Mouse (Mus musculus): ENCODE results near the gene Gabpb2. TPM values are rescaled to one million over a fixed set of nuclear protein-coding genes. Genes with fewer than 3 reads are reported as not detected.
"Not testable (repeated sequence)": the region's sequence is repeated elsewhere in the genome, so short reads cannot be mapped to it uniquely, and the experiment has no call there.

Gabpb2 gene
- polyA plus RNA-seq, 1 experiment from 2014 or later, result 6.2 TPM

DNA sequence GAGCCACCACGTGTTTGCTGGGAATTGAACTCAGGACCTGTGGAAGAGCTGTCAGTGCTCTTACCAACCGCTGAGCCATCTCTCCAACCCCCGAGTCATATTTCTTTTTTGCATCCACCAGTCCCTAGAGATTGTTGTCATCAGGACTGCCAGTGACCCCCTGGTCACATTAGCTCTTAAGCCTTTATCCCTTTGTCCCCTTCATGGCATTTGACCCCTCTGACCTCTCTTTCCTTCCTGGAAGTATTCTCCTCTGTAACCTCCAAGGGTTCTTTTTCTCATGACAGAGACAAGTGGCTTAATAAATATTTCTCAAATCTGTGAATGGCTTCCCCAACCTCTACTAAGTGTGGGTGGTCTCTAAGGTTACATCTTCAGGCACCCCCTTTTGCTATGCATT lies 69.8 kb downstream of the Gabpb2 start:
- Histone ChIP-seq H3K27me3 (0 out of 2 replicates have a peak, but pooled peaks cover 5% of the 10 kb centered on the region), H3K4me1 (replicated peaks) (no peaks in the 10 kb centered on the region), H3K4me3 (replicated peaks) (no peak overlapping the region), H3K4me2 (no peak overlapping the region), H3K27ac (replicated peaks) (no peak overlapping the region), H3K9me3 (replicated peaks) (no peaks in the 10 kb centered on the region), H3K36me3 (replicated peaks) (no peaks in the 10 kb centered on the region), H3K9ac (no peak overlapping the region)
- WGBS (ENCODE audit: insufficient replicate concordance), result 40% methylated on average over 3 of the region's 3 CpGs
- no peak for ATAC-seq (ENCODE audit: insufficient read depth)

DNA sequence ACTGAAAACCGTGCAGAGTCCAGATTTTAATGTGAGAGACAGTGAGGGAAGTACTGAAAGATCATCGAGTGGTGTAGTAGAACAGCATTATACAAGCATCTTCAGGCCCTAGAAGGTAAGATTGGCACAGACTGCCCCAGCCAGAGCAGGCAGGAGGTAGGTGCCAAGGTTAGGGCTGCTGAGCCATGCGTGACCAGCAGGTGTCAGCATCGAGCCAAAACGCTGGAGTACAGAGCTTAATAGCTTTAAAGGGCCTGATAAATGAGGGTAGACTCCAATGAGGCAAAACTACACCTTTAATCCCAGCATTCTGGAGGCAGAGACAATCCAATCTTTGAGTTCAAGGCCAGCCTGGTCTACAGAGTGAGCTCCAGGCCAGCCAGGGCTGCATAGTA lies 75.1 kb downstream of the Gabpb2 start:
- peak; percentile 72 for ATAC-seq (ENCODE audit: insufficient read depth)
- Histone ChIP-seq H3K9me3 (replicated peaks) (no peaks in the 10 kb centered on the region), H3K4me3 (replicated peaks) (peak overlapping the region; percentile 38; the same call in 1 of the 2 replicates), H3K4me1 (replicated peaks) (peaks cover 25% of the 10 kb centered on the region), H3K27me3 (0 out of 2 replicates have a peak, but pooled peaks cover 5% of the 10 kb centered on the region), H3K27ac (replicated peaks) (peak overlapping the region; percentile 60; the same call in 1 of the 2 replicates), H3K4me2 (peak overlapping the region; percentile 45), H3K9ac (no peak overlapping the region), H3K36me3 (replicated peaks) (peaks cover 26% of the 10 kb centered on the region)
- WGBS (ENCODE audit: insufficient replicate concordance), result 4% methylated on average over 5 of the region's 5 CpGs

DNA sequence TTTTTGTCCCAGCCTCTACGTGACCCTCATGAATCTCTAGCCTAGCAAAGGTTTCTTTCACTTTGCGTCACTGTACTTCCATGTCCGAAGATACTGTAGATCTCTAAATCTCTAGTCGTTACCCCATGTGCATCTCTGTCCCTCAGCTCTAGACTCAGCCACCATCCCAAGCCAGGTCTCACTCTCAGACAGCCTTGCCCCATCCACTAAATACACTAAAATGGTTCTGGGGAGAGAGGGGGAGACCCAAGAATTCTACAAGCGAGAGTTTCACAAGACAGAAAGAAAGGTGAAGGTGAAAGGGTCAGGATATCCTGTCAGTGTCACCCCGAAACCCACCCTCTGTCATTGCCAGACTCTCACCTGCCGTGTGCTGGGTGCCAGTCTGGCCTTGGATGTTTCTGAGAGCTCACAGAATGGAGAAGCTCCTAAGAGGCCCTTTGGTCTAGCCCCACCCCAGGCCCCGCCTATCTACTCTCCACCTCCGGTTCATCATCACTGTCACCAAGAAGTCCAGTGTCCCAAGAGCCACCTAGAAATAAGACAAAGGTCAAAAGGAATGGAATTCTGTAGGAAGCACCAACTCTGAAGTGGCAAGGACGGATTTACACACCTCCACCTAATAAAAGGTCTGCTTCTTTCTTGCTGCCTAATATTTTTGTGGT lies 75.6 kb downstream of the Gabpb2 start, which contains the start of gene Tnfaip8l2:
Gene Tnfaip8l2 (minus strand): TSS at position 409 of the 665 bp plus-strand sequence.
- ATAC-seq (ENCODE audit: insufficient read depth), result peak; percentile 66; the same call in 1 of the 2 replicates
- WGBS (ENCODE audit: insufficient replicate concordance), result 38% methylated on average over 10 of the region's 10 CpGs
- H3K27me3 ChIP-seq, result 0 out of 2 replicates have a peak, but pooled peaks cover 5% of the 10 kb centered on the region
- no peak within 1 kb of the TSS for H3K9ac ChIP-seq
- H3K27ac ChIP-seq (replicated peaks), result peak within 1 kb of the TSS; percentile 60
- H3K4me2 ChIP-seq, result peak within 1 kb of the TSS; percentile 45
- peak within 1 kb of the TSS; percentile 38 for H3K4me3 ChIP-seq (replicated peaks)
- peaks cover 25% of the 10 kb centered on the region for H3K4me1 ChIP-seq (replicated peaks)
- no peaks in the 10 kb centered on the region for H3K9me3 ChIP-seq (replicated peaks)
- H3K36me3 ChIP-seq (replicated peaks), result peaks cover 26% of the 10 kb centered on the region

DNA sequence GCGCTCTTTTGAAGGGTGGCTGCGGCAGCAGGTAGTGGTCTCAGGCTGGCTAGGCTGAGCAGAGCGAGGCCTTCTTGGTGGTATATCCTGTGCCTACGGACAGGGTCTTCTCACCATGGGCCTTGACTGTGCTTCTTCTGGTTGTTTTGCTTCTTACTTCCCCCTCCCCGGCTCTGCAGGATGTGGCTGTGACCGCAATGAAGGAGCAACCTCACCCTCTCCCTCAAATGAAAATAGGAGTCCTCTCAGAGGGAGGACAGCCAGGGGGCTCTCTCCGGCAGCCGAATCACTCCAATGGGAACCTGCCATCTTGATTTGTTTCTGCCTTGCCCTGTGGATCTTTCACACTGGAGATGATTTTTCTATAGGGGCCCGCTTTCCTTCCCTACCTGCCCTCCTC lies 76.2 kb downstream of the Gabpb2 start:
- Histone ChIP-seq H3K4me2 (peak overlapping the region; percentile 45), H3K27me3 (0 out of 2 replicates have a peak, but pooled peaks cover 5% of the 10 kb centered on the region), H3K9ac (no peak overlapping the region), H3K9me3 (replicated peaks) (no peaks in the 10 kb centered on the region), H3K4me3 (replicated peaks) (peak overlapping the region; percentile 38), H3K36me3 (replicated peaks) (peaks cover 26% of the 10 kb centered on the region), H3K4me1 (replicated peaks) (peaks cover 29% of the 10 kb centered on the region), H3K27ac (replicated peaks) (peak overlapping the region; percentile 60)
- ATAC-seq (ENCODE audit: insufficient read depth), result no peak
- WGBS (ENCODE audit: insufficient replicate concordance), result 38% methylated on average over 9 of the region's 9 CpGs

DNA sequence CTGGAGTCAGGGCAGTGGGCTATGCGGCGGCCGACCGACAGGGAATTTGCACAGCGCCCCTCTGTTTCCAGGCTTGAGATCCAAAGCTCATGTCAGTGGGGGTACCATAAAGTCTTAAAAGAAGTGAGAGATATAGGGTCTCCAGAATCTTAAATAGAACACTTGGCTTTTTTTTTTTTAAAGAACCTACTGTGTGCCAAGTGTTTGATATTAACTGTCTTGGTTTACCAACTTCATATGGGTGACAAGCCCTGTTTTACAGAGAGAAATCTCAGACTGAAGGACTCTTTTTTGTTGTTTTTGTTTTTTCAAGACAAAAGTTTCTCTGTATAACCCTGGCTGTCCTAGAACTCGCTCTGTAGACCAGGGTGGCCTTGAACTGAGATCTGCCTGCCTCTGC lies 76.9 kb downstream of the Gabpb2 start:
- Histone ChIP-seq H3K36me3 (replicated peaks) (peaks cover 26% of the 10 kb centered on the region), H3K27me3 (0 out of 2 replicates have a peak, but pooled peaks cover 5% of the 10 kb centered on the region), H3K4me1 (replicated peaks) (peaks cover 36% of the 10 kb centered on the region), H3K4me2 (peak overlapping the region; percentile 36), H3K27ac (replicated peaks) (peak overlapping the region; percentile 60; the same call in 1 of the 2 replicates), H3K9ac (no peak overlapping the region), H3K9me3 (replicated peaks) (no peaks in the 10 kb centered on the region), H3K4me3 (replicated peaks) (peak overlapping the region; percentile 38)
- no peak for ATAC-seq (ENCODE audit: insufficient read depth)
- 84% methylated on average over 6 of the region's 6 CpGs for WGBS (ENCODE audit: insufficient replicate concordance)

DNA sequence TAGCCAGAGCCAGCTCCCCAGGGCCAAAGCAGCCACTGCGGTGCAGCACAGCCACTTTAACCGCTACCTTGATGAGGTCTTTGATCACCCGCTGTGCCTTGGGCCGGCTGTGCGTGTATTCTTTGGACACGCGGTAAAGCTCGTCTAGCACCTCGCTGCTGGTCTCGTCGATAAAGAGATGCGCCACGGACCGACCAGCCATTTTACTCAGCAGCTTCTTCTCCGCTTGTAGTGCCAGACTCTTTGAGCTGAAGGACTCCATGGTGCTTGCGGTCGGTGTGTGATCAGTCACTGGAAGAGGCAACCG lies 77.5 kb downstream of the Gabpb2 start:
- Histone ChIP-seq H3K27ac (replicated peaks) (no peak overlapping the region), H3K9me3 (replicated peaks) (no peaks in the 10 kb centered on the region), H3K27me3 (0 out of 2 replicates have a peak, but pooled peaks cover 5% of the 10 kb centered on the region), H3K36me3 (replicated peaks) (peaks cover 26% of the 10 kb centered on the region), H3K4me1 (replicated peaks) (peaks cover 41% of the 10 kb centered on the region), H3K4me3 (replicated peaks) (peak overlapping the region; percentile 21), H3K4me2 (peak overlapping the region; percentile 36), H3K9ac (no peak overlapping the region)
- 71% methylated on average over 18 of the region's 18 CpGs for WGBS (ENCODE audit: insufficient replicate concordance)
- no peak for ATAC-seq (ENCODE audit: insufficient read depth)

DNA sequence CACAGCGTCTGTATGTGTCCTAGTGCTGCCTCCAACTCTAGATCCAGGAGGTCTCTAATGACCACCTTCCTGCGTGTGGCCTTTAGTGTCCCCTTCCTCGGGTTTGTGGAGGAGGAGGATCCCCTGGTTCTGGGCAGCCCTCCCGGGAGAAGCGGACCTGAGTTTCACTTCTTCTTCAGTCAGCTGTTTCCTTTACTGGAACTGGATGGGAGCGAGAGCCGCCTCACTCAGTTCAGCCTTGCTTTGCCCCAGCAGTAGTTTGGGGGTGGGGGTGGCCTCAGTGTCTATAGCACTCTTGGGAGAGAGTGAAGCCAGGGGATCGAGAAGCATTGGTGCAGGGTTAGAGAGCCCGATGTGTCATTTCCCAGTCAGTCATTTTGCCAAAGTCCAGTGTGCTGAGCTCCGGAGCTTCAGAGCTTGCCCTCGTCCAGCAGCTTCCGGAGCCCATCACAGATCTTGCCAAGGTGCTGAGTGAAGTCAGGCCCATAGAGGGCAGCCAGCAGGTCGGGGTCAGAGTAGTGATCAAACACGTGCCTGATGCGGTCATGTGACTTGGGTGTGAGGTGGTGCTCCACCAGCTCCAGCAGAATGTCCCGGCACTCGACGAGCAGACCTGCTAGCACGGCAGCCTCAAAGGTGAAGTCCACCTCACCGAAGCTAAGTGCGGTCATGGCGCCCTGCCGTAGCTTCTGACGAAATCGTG lies 78.0 kb downstream of the Gabpb2 start:
- H3K36me3 ChIP-seq (replicated peaks), result peaks cover 26% of the 10 kb centered on the region
- 0 out of 2 replicates have a peak, but pooled peaks cover 5% of the 10 kb centered on the region for H3K27me3 ChIP-seq
- H3K27ac ChIP-seq (replicated peaks), result no peak overlapping the region; the same call in 1 of the 2 replicates
- no peak for ATAC-seq (ENCODE audit: insufficient read depth)
- H3K4me1 ChIP-seq (replicated peaks), result peaks cover 46% of the 10 kb centered on the region
- no peak overlapping the region for H3K4me3 ChIP-seq (replicated peaks)
- H3K9ac ChIP-seq, result no peak overlapping the region
- peak overlapping the region; percentile 36 for H3K4me2 ChIP-seq
- 65% methylated on average over 25 of the region's 25 CpGs for WGBS (ENCODE audit: insufficient replicate concordance)
- H3K9me3 ChIP-seq (replicated peaks), result no peaks in the 10 kb centered on the region

DNA sequence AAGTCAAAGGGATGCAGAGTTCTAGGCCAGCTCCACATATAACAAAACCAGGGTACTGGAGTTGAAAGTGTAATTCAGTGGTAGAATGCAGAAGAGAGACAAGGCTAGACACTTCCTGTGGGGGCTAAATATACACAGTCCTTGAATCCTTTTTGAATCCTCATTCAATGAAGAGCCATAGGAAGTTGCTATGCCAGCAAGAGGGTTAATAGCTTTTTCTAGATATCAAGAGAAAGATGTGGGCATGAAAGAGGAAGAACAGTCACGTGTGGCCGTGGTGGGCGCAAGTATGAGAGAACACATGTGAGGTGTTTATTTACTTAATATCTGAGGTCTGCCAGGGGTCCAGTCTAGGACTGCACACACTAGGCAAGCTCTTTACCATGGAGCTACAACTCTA lies 81.4 kb downstream of the Gabpb2 start:
- WGBS (ENCODE audit: insufficient replicate concordance), result 52% methylated on average over 3 of the region's 3 CpGs
- no peaks in the 10 kb centered on the region for H3K9me3 ChIP-seq (replicated peaks)
- peaks cover 34% of the 10 kb centered on the region for H3K36me3 ChIP-seq (replicated peaks)
- H3K4me3 ChIP-seq (replicated peaks), result no peak overlapping the region
- no peaks in the 10 kb centered on the region for H3K27me3 ChIP-seq
- no peak for ATAC-seq (ENCODE audit: insufficient read depth)
- peak overlapping the region; percentile 18; the same call in 1 of the 2 replicates for H3K9ac ChIP-seq
- H3K27ac ChIP-seq (replicated peaks), result peak overlapping the region; percentile 64; the same call in 1 of the 2 replicates
- peaks cover 43% of the 10 kb centered on the region for H3K4me1 ChIP-seq (replicated peaks)
- peak overlapping the region; percentile 78 for H3K4me2 ChIP-seq

DNA sequence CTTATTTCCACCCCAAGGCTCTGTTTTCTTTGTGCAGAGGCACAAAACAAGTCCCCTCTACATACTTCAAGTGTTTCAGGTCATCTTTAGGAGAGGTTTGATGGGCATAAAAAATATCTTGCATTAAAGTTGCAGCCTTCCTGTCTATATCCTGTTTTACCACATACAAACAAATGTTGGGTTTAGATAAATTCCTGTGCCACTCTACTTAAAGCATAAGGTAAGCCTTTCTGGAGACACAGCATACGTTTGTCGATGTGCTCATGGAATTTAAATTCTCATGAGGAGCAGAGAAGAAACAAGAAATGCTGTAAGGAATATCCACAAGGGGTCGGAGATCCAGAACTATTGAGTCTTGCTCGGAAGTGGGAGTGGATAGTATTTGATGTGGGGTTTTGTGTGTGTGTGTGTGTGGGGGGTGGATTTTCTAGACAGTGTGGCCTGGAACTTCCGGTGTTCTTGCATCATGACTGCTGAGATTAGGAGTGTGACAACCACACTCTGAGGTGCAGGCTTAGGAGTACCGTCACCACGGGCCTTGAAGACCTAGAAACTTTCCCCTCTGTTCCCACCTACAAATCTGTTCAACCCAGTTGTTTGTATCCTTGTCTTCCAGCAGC lies 82.2 kb downstream of the Gabpb2 start:
- 27% methylated on average over 7 of the region's 7 CpGs for WGBS (ENCODE audit: insufficient replicate concordance)
- peak overlapping the region; percentile 47; the same call in 1 of the 2 replicates for H3K9ac ChIP-seq
- H3K9me3 ChIP-seq (replicated peaks), result no peaks in the 10 kb centered on the region
- peaks cover 28% of the 10 kb centered on the region for H3K36me3 ChIP-seq (replicated peaks)
- peak overlapping the region; percentile 64 for H3K27ac ChIP-seq (replicated peaks)
- H3K4me3 ChIP-seq (replicated peaks), result peak overlapping the region; percentile 56
- no peak for ATAC-seq (ENCODE audit: insufficient read depth)
- H3K4me1 ChIP-seq (replicated peaks), result peaks cover 42% of the 10 kb centered on the region
- peak overlapping the region; percentile 78 for H3K4me2 ChIP-seq
- H3K27me3 ChIP-seq, result no peaks in the 10 kb centered on the region

DNA sequence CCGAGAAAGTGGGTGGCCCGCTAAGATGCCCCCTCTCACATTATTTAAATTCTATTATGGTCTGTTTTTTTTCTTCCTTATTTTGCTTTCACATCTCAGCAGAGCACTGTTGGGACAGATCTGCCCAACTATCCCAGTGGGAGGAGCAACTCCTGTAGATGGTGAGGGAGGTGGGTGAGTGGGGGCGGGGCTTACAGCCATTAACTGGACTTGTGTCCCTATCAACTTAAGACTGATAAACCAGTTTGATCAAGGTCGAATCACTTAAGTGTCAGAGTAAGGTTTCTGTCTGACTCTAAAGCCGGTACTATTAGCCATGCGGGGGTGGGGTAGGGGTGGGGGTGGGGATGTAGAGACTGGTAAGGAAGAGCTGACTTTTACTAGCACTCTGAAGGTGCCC lies 82.7 kb downstream of the Gabpb2 start:
- peaks cover 24% of the 10 kb centered on the region for H3K36me3 ChIP-seq (replicated peaks)
- H3K27me3 ChIP-seq, result no peaks in the 10 kb centered on the region
- WGBS (ENCODE audit: insufficient replicate concordance), result 5% methylated on average over 6 of the region's 6 CpGs
- H3K9ac ChIP-seq, result peak overlapping the region; percentile 47; the same call in 1 of the 2 replicates
- H3K4me2 ChIP-seq, result peak overlapping the region; percentile 78
- peak overlapping the region; percentile 64 for H3K27ac ChIP-seq (replicated peaks)
- H3K9me3 ChIP-seq (replicated peaks), result no peaks in the 10 kb centered on the region
- peaks cover 37% of the 10 kb centered on the region for H3K4me1 ChIP-seq (replicated peaks)
- peak overlapping the region; percentile 56 for H3K4me3 ChIP-seq (replicated peaks)
- peak; percentile 40 for ATAC-seq (ENCODE audit: insufficient read depth)

DNA sequence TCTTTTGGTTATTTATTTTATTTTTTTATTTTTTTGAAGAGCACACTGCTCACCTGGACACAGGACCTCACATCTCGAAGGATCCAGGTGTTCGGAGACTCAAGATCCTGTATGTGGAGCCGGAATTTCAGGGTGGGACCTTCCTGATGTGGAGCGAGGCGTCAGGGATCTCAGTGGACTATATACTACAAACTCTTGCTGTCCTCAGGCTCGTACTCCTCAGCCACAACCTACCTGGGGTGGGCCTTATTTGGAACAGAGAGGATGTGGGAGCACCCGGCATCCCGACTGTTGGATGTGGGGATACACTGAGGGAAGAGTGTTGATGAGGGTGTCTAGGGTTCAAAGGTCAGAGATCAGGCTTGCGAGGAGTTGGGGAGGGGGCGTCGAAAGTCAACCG lies 83.6 kb downstream of the Gabpb2 start:
- H3K9ac ChIP-seq; H3K27ac ChIP-seq (replicated peaks); H3K9me3 ChIP-seq (replicated peaks); H3K4me2 ChIP-seq; H3K27me3 ChIP-seq: not testable (repeated sequence)
- Histone ChIP-seq H3K4me1 (replicated peaks) (peaks cover 31% of the 10 kb centered on the region), H3K4me3 (replicated peaks) (peak overlapping the region; percentile 71), H3K36me3 (replicated peaks) (peaks cover 26% of the 10 kb centered on the region)
- no CpG with 5 or more reads among the region's 12 CpGs for WGBS (ENCODE audit: insufficient replicate concordance)
- peak; percentile 60 for ATAC-seq (ENCODE audit: insufficient read depth)
